Mouse (Mus musculus) thymus, adult 2 months (tissue): ENCODE results near the gene Ephb1.

Experiments used
- CTCF ChIP-seq: fragments of 200-500 bp; IDR thresholded peaks from 2 replicates; pipeline ENCODE4 v1.5.1; 2012; ENCODE audit warnings: mild to moderate bottlenecking, control low read depth, low read length, moderate library complexity, borderline replicate concordance; ENCODE audit not compliant: control insufficient read depth, poor library complexity, insufficient read depth; ENCODE audit errors: extremely low read depth
- POLR2A ChIP-seq: fragments of 200-500 bp; IDR thresholded peaks from 2 replicates; pipeline ENCODE4 v1.6.1; 2012; ENCODE audit warnings: mild to moderate bottlenecking, low read length, control low read depth, moderate library complexity; ENCODE audit not compliant: control insufficient read depth, poor library complexity, insufficient read depth; ENCODE audit errors: extremely low read depth

- no peak for TF ChIP-seq POLR2A
- TF ChIP-seq CTCF: no peak
Measured at GRCm38 (mm10) chr9:102183663-102184274, 170.7 kb downstream of the Ephb1 start.
